Mouse (Mus musculus) yolk sac, embryonic 10.5 days (tissue): Measurements from ENCODE around the gene Adcy3.

Experiments
- DNase-seq: peaks from one replicate; pipeline ENCODE4 v3.0.0-alpha.2; 2017; ENCODE audit warnings: low spot score

The Adcy3 gene

GRCm38 (mm10) chr12:4243805-4244204 lies 110.9 kb downstream of the Adcy3 start:
- no peak for DNase-seq

- DNase-seq = no peak
Measured at GRCm38 (mm10) chr12:4245742-4246141, 112.8 kb downstream of the Adcy3 start.

GRCm38 (mm10) chr12:4249786-4250185 lies 116.9 kb downstream of the Adcy3 start:
- no peak for DNase-seq

GRCm38 (mm10) chr12:4252742-4253655 lies 120.1 kb downstream of the Adcy3 start:
- no peak for DNase-seq
